Mouse (Mus musculus) testis, postnatal 10 days (tissue): ENCODE results near the gene Kifc5b.
"Not testable (repeated sequence)": the region's sequence is repeated elsewhere in the genome, so short reads cannot be mapped to it uniquely, and the experiment has no call there.

ENCODE experiments used
- DNase-seq: peaks from one replicate; pipeline ENCODE4 v3.0.0; 2021; ENCODE audit warnings: low spot score

The Kifc5b gene

GRCm38 (mm10) chr17:26971247-26971905 lies 54.5 kb downstream of the Kifc5b start:
- no peak for DNase-seq

GRCm38 (mm10) chr17:26972107-26972506 lies 55.2 kb downstream of the Kifc5b start:
- DNase-seq = no peak

GRCm38 (mm10) chr17:26972703-26973574 lies 56.0 kb downstream of the Kifc5b start, which contains the start of gene Zbtb9:
Gene Zbtb9, plus strand, starts transcription at chr17:26973167.
- DNase-seq = peak; percentile 96

GRCm38 (mm10) chr17:26974547-26974946 lies 57.7 kb downstream of the Kifc5b start:
- DNase-seq = no peak

GRCm38 (mm10) chr17:26975415-26975814 lies 58.5 kb downstream of the Kifc5b start:
- DNase-seq = no peak

GRCm38 (mm10) chr17:26977354-26977753 lies 60.5 kb downstream of the Kifc5b start:
- DNase-seq = not testable (repeated sequence)

- no peak for DNase-seq
Observed at GRCm38 (mm10) chr17:26979426-26979825, 62.5 kb downstream of the Kifc5b start.

GRCm38 (mm10) chr17:26981050-26981449 lies 64.2 kb downstream of the Kifc5b start:
- DNase-seq = no peak
